Mouse (Mus musculus): ENCODE measurements at regions not wholly inside any gene's neighbourhood (a gene's known extent, or its start where the extent isn't known, plus 50 kb on each side); places are given as distances from the start of the nearest gene placed in this dataset.

DNA sequence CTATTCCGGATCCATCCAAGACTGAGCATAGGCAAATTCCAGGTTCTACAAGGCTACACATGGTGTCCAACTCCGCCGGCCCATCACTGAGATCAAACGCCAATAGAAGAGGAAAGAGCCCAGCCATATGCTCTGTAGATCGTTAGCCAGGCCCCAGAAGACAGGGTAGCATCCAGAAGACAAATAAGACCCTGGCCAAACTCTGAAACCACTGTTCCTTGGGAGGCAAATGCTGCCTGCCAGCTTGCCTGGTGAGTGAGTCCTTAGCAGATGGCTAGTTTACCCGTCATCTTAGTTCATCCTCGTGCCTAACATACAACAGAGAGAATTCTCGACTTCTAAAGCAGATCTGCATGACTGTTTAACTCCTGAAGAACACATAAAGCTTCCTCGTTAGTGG is 109.4 kb upstream of the Arid2 start:
- no peak for DNase-seq (ENCODE audit: extremely low spot score in 1 of 2, low spot score in 2 of 2)
- intact Hi-C loops (cut with DNase I): no loop called here

DNA sequence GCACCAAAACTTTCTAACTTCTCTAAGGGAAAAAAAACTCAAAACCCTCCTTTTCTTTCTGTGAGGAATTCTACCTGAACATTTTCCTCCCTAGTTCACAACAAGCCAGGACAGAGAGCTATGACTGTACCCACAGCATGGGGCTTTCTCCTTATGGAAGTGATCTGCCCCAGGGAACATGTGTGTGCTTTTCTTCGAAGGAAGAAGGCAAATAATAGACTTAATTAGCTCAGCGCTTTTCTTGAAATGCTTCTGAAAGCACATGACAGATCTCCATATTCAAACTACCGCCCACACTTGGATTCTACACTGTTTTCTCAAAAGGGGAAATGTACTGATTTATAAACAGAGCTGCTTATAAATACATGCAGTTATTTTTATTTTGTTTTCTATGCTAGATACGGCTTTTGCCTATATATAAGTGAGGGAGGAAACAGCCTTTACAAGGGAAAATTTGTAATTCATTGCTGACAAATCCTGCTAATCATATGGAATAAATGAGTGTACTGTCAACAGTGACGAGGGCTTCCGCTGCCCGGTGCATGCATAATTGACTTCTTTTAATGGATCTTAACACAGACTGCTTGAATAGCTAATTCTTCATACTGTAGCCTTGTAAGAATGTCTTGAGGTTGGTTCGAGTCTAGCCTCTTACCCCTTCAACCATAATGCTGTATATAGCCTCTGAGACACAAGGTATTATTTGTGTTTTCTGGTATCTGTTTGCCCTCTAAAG is 108.8 kb upstream of the Arid2 start:
- intact Hi-C loops (cut with DNase I): no loop called here
- DNase-seq (ENCODE audit: extremely low spot score in 1 of 2, low spot score in 2 of 2): no peak

DNA sequence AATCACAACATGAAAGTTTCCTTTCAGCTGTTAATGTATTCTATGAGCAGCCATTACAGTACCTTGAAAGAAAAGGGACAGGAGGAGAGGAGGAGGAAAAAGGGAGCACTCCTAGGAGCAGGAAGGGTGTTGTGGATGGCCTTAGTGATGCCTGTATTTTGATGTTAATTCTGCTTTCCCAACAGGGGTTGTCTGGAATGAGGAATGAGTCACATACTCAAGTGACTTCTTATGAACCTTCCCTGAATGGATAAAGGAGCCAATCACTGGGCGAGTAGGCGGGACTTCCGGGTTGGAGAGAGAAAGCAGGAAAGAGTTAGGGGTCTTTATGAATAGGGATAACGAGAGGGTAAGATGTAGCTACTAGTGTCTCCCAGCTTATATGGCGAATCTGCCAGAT is 107.8 kb upstream of the Arid2 start:
- no peak for DNase-seq (ENCODE audit: extremely low spot score in 1 of 2, low spot score in 2 of 2)
- intact Hi-C loops (cut with DNase I): no loop called here

DNA sequence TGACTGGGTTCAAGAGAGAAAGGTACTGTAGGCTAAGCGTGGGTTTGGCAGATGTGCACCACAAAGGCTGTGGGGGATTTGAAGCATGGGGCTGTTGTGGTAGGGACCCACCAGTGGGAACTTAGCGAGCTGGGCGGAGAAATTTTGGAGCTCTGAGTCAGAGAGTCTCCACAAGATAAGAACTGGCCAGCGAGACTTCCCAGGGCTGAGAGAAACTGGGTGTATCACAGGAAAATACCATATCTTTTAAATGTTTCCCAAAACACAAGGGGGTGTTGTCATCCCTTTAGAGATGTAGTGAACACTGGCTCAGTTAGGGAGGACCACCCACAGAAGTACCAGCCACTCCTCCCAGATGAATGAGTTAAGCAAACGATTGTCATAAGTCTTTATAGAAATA is 107.3 kb upstream of the Arid2 start:
- intact Hi-C loops (cut with DNase I): no loop called here
- no peak for DNase-seq (ENCODE audit: extremely low spot score in 1 of 2, low spot score in 2 of 2)

DNA sequence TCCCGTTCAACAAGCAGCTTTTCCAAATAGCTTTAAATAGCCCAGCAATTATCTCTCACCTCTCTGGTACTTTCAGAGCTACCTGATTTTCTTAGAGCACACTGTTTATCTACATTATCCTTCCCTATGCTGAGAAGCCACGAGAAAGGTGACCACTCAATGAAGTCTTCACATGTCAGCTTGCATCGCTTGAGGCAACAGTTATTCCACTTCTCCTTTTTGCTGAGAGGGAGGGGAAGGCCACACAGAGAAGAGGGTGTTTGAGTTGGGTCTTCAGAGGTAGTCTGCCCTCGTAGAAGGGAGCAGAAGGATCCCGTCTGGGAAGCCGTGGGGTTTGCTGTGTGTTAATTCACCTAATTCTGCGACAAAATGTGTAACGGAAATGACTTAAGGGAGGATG is 106.3 kb upstream of the Arid2 start:
- intact Hi-C loops (cut with DNase I): no loop called here
- no peak for DNase-seq (ENCODE audit: extremely low spot score in 1 of 2, low spot score in 2 of 2)

DNA sequence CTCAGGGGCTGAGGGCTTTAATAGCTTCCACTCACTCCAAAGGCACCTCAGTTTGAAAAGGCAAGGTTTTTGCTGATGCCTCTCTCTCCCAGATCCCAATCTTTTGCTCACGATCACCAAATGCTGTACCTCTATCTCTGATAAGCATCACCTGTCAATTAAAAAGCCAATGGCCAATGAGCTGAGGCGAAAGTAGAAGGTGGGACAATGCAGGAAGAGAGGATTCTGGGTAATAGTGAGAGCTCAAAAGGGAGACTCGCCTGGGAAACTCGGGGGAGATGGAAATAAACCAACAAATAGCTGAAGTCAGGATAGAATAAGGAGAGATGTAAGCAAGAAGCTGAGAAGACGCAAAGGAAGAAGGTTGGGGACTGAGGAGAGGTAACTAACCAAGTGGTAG is 105.0 kb upstream of the Arid2 start:
- intact Hi-C loops (cut with DNase I): no loop called here
- no peak for DNase-seq (ENCODE audit: extremely low spot score in 1 of 2, low spot score in 2 of 2)

DNA sequence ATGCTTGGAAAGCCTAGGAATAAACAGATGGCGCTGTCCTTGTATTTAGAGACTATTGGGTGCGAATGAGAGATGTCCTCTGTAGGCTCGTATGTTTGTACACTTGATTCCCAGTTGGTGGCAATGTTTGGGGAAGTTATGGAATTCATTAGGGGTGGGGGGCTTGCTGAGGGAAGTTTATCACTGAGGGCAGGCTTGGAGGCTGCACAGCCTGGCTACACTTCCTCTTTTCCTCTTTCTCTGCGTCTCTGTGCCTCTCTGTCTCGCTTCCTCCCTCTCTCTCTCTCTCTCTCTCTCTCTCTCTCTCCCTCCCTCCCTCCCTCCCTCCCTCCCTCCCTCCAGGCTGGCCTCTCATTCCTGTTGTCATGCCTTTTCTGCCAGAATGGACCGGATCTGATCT is 104.2 kb upstream of the Arid2 start:
- intact Hi-C loops (cut with DNase I): no loop called here
- no peak for DNase-seq (ENCODE audit: extremely low spot score in 1 of 2, low spot score in 2 of 2)

DNA sequence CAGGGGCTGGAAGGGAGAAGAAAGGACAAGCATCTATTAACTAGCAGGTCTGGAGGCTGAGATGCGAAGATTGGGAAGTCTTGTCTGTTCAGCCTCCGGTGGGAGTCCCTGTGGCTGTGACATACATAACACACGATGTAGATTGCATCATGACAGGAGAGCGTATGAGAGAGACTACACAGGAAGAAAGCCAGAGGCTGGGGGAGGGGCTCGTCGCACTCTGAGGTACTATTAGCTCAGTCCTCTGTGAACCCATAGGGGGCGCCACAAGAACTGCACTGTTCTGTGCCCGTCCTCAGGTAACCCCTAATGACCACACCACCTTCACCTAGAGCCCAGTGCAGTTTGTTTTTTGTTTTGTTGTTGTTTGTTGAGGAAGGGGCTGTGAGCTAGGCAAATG is 102.7 kb upstream of the Arid2 start:
- DNase-seq (ENCODE audit: extremely low spot score in 1 of 2, low spot score in 2 of 2): peak in 1 of 2 experiments; percentile 32
- intact Hi-C loops (cut with DNase I): no loop called here

DNA sequence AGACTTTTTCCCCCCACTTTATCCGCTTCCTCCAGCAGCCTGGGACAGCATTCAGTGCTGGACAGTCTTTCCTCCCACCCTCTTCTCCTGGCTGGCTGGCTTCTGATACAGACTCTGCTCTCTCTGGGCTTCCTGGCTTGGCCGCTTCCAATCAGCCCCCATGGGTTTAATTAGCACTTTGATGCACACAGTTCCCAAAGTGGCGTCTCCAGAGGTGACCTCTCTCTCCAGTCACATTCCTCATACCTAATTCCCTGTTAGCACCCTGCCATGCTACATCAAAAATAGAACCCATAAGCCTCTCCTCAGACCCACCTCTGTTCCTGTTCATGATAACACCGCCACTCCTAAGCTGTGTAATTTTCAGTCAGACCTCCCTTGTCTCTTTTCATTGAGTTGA is 101.9 kb upstream of the Arid2 start:
- intact Hi-C loops (cut with DNase I): no loop called here
- DNase-seq (ENCODE audit: extremely low spot score in 1 of 2, low spot score in 2 of 2): no peak

DNA sequence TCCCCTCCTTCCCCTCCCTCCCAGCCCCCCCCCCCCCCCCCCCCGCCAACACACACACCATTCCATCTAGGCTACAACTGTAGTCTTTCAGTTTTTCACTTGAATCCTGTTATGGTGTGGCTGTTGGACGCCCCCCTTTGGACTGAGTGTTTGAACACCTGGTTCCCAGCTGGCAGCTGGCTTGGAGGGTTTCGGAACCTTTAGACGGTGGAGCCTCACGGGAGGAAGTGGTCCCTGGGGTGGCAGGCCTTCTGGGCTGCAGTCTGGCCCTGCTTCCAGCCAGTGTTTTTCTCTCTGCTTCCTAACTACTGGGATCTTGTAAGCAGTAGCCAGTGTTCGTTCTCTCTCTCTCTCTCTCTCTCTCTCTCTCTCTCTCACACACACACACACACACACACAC is 101.4 kb upstream of the Arid2 start:
- DNase-seq (ENCODE audit: extremely low spot score in 1 of 2, low spot score in 2 of 2): no peak
- intact Hi-C loops (cut with DNase I): no loop called here

DNA sequence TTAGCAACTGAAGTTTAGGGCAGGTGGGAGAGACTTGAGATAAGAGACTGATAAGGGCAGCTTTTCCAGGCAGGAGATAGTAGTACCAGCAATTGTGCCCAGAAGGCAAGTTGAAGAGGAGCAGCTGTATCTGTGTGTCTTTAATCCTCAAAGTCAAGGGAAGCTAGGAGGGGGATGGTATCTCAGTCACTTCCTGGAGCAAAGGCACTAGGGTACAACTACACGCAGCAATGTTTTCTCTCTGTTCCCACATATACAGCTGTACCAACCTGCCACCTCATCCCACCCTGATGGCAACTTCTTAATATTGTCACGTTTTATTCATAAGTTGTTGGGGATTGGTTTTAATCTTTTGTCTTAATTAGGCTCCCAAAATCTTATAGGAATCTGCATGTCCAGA is 97.8 kb upstream of the Arid2 start:
- intact Hi-C loops (cut with DNase I): no loop called here
- no peak for DNase-seq (ENCODE audit: extremely low spot score in 1 of 2, low spot score in 2 of 2)

DNA sequence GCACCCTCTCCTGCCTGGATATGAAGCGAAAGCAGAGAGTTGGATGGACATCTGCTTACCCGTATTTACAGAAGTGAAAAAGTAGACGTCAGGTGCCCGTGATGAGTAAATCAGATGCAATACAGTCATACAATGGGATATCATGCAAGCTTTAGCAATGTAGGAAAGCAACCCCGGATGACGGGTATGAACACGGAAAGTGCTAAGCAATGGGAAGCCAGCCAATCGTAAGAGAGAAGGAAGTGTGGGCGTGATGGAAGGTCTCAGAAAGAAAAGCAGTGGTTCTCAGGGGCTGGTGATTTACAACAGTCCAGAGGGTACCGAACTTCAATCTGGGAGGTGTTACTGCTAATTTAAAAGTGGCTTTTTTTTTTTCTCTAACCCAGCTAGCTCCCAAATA is 89.9 kb upstream of the Arid2 start:
- DNase-seq (ENCODE audit: extremely low spot score in 1 of 2, low spot score in 2 of 2): no peak
- intact Hi-C loops (cut with DNase I): no loop called here

DNA sequence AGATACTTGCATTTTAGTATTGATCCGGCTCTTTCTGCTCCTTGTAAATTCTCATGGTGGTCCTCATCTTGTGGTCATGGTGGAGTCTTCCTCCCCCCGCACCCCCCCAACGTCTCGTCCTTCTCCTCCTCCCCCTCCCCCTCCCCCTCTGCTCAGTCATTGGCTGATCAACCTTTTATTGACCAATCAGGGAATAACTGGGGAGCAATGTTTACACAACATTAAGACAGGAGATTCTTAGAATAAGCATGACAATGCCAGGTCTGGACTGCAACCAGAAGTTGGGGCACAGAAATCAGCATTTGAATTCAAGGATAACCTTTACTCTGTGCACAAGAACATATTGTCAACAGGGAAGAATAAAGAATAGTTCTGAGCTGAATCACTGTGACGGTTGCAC is 89.4 kb upstream of the Arid2 start:
- DNase-seq (ENCODE audit: extremely low spot score in 1 of 2, low spot score in 2 of 2): no peak
- intact Hi-C loops (cut with DNase I): no loop called here

DNA sequence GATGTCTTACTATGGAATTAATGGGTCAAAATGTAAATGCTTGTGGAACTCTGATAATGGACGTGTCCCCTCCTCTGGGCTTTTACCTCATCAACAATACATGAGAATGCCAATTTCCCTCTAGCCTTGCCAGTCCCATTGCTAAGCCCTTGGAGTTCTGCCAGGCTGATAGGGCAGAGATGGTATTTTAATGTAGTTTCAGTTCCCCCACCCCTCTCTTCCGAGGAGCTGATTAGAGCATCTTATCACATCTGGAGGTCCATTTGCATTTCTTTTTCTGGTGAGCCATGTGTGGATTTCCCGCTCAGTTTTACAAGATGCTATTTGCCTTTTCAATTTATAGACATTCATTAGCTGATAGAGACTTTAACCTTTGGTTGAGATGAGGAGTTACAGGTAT is 86.0 kb upstream of the Arid2 start:
- no peak for DNase-seq (ENCODE audit: extremely low spot score in 1 of 2, low spot score in 2 of 2)
- intact Hi-C loops (cut with DNase I): no loop called here

DNA sequence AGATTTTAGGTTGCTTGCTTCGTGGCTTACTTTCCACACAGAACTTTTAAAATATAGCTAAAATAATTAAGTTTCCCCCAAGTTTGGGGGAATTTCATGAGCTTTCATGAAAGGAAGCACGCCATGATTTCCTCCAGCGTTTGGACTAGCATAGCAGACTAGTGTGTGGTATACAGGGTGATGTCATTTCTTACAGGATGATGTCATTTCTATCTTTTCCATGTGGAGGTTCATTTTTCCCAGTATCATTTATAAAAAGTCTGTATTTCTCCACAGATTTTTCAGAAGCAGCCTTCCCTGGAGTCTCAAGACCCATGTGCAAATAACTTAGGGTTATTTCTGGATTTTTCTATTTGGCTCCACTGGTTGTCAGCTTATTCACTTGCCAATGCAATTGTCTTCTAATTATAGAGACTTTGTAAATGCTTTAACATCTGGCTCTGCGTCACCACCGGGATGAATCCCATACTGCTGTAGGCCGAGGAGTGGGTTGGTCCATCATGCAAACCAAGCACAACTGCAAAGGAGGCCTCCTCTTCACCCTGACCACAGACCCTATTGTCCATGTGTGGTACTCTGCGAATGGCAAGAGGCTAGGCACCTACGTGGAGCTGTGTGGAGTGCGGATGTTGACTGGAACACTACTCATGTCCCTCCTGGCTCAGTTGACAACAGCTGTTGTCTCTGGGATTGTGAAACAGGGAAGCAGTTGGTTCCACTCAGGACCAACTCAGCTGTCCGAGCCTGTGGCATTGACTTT is 85.4 kb upstream of the Arid2 start:
- intact Hi-C loops (cut with DNase I): no loop called here
- DNase-seq (ENCODE audit: extremely low spot score in 1 of 2, low spot score in 2 of 2): no peak

DNA sequence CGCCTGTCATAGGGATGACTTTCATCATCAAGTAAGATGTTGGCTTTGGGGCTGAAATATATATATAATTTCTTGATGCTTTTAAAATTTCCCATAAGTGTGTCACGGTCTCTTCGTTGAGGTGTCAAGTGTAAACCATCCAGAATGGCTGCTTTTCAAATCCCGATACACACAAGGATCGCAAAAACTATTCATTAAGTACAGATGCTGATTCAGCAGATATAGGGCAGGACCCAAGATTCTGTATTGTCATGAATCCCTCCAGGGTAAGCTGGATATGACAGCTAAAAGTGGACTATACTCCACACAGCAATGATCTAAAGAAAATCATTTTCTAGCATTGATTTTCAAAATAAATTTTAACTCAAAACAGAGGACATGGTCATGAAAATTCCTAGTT is 83.1 kb upstream of the Arid2 start:
- no peak for DNase-seq (ENCODE audit: extremely low spot score in 1 of 2, low spot score in 2 of 2)
- intact Hi-C loops (cut with DNase I): no loop called here

DNA sequence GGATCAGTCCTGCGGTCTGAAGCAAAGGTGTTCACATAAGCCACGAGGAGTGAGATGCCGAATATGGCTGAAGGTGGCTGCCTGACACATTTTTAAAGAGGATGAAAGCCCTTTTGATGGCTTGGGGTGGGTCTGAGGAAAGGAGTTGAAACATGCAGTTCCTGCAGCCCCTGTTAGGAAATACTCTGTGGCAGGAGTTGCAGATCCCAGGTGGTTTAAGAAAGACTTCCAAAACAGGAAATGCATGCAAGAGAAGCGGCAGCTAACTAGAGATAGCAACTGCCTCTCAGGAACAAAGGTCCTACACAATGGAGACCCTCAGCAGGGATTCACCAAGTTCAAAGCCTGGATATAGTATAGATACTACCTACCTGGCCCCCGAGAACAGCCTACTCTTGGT is 82.7 kb upstream of the Arid2 start:
- DNase-seq (ENCODE audit: extremely low spot score in 1 of 2, low spot score in 2 of 2): no peak
- intact Hi-C loops (cut with DNase I): no loop called here

DNA sequence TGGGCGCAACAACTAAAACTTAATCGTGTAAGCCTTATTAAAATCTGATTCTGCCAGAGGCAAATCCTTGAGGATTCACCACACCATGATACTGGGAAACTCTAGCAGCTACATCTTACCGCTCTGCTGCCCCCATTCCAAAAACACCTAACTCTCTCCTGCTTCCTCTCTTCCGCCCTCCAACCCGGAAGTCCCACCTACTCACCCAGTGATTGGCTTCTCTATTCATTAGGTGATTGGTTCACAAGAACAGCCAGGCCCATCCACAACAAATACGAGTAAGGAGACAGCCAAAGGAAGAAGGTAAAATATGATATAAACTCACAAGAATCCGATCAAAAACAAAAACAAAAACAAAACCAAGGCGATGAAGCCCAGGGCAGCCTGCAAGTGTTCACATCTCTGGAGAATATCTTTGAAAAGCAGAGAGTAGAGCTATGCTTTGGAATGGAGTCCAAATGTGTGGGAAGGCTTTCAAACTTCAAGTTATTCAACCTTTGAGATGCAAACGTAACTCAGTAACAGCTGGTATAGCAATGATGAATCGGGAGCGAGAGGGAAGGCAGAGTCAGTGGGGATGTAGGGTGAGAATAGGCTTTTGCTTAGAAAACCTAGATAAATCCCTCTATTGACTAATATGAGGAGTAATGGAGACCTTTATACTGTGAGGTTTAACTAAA is 76.5 kb upstream of the Arid2 start:
- intact Hi-C loops (cut with DNase I): no loop called here
- DNase-seq (ENCODE audit: extremely low spot score in 1 of 2, low spot score in 2 of 2): no peak

DNA sequence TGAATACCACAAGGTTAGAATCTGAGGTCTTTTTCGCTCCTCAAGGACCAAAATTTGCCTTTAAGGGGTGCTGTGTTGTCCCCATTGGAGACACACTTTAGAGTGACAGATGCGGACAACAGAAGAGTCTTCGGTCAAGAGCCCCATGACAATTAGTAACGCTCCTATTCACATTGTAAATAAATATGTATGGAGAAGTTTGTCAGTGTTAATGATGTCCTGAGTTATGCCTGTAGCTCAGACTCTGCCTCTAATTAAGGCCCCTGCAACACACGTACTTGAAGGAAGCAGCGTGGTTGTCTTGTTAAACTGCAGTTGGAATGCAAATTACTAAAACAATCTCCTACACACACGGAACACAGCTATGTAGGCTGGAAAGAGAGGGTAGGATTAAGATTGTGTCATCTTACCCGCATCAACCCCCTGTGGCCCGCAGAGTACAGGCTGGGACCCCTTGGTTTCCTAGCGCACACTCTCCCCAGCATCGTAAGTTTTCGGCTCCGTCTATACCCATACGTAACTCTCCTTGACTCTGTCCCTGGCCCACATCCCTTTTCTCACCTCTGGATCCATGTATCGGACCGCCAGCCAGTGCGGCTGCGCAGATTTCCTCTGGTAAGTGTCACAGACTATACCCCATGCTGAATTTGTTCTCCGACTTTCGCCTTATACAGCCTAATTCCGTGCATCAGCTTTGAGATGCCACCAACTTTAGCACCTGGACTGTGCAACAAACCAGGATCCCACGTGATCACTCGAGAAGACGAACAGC is 73.6 kb upstream of the Arid2 start:
- no peak for DNase-seq (ENCODE audit: extremely low spot score in 1 of 2, low spot score in 2 of 2)
- intact Hi-C loops (cut with DNase I): no loop called here

DNA sequence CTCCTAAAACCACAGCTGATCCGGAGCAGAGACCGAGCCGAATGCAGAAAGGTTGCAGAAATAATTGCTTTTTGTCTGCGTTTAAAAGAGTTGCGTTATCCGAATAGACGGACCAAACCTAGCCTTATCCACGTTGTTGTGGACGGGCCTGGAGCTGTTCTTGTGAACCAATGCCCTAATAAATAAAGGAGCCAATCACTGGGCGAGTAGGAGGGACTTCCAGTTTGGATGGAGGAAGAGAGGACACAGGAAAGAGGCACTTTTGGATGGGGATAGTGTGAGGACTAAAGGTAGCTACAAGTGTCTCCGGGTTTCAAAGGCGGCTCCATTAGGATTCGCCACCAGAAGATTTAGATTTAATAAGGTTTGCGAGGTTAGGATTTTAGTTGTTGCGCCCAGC is 69.4 kb upstream of the Arid2 start:
- intact Hi-C loops (cut with DNase I): no loop called here
- DNase-seq (ENCODE audit: extremely low spot score in 1 of 2, low spot score in 2 of 2): no peak
